8 mouse cellular contexts compared by ENCODE assay signal in genomic region chr2:106973332-106973958, GRCm38 (mm10). TPM values are rescaled to one million over a fixed set of nuclear protein-coding genes. Genes with fewer than 3 reads are reported as not detected.
DNase-seq lines count a peak whose midpoint lies in the region; ATAC-seq and TF ChIP-seq lines count a peak whose summit lies in the region.

No protein-coding gene starts in this region.

- peak; percentile 27 for DNase-seq in lung, embryonic 14.5 days
- no peak for DNase-seq in lung, adult 18-20 months
- peak; percentile 22 for DNase-seq in embryonic facial prominence, embryonic 10.5 days (ENCODE audit: low spot score)
- no peak for DNase-seq in hindbrain, postnatal 0 days (ENCODE audit: low spot score)
- DNase-seq in urinary bladder, adult 18-20 months (ENCODE audit: low spot score in 2 of 2), result no peak
- no peak for DNase-seq in embryo, embryonic 10 days (ENCODE audit: low spot score)
- DNase-seq in left cerebral cortex, postnatal 10 days (ENCODE audit: extremely low spot score in 1 of 2, low spot score in 2 of 2), result no peak

- H3ac ChIP-seq in myocyte (ENCODE audit: control insufficient read depth, insufficient read length), result peak overlapping the region; percentile 33

- H3K79me2 ChIP-seq in myocyte (ENCODE audit: control insufficient read depth, insufficient read depth), result peaks cover 54% of the 10 kb centered on the region

- H3K36me3 ChIP-seq in lung, embryonic 14.5 days (ENCODE audit: insufficient read depth), result peaks cover 6% of the 10 kb centered on the region; the same call in 1 of the 2 replicates
- peaks cover 19% of the 10 kb centered on the region for H3K36me3 ChIP-seq in embryonic facial prominence, embryonic 10.5 days (replicated peaks)
- no peaks in the 10 kb centered on the region for H3K36me3 ChIP-seq in hindbrain, postnatal 0 days (ENCODE audit: insufficient read depth, low read length)
- H3K36me3 ChIP-seq in myocyte (ENCODE audit: control insufficient read depth, insufficient read depth), result peaks cover 15% of the 10 kb centered on the region

- H3K9me3 ChIP-seq in lung, embryonic 14.5 days (ENCODE audit: low read depth, low read length), result no peaks in the 10 kb centered on the region
- H3K9me3 ChIP-seq in embryonic facial prominence, embryonic 10.5 days, result no peaks in the 10 kb centered on the region
- no peaks in the 10 kb centered on the region for H3K9me3 ChIP-seq in hindbrain, postnatal 0 days (ENCODE audit: low read length)

- 0 out of 2 replicates have a peak overlapping the region, but pooled peaks have one; percentile 59 for H3K27ac ChIP-seq in lung, embryonic 14.5 days (ENCODE audit: low read depth)
- peak overlapping the region; percentile 95 for H3K27ac ChIP-seq in embryonic facial prominence, embryonic 10.5 days (replicated peaks)
- no peak overlapping the region; the same call in 1 of the 2 replicates for H3K27ac ChIP-seq in hindbrain, postnatal 0 days

- intact Hi-C loops in left cerebral cortex, postnatal 10 days (cut with DNase I), result loop anchor here (10.0 kb wide), 1 partner anchor 321 kb away; the partner anchor contains the start of gene Kcna4

- H3K4me3 ChIP-seq in lung, embryonic 14.5 days (ENCODE audit: low read depth, low read length), result peak overlapping the region; percentile 74
- peak overlapping the region; percentile 73 for H3K4me3 ChIP-seq in embryonic facial prominence, embryonic 10.5 days
- peak overlapping the region; percentile 80 for H3K4me3 ChIP-seq in hindbrain, postnatal 0 days (ENCODE audit: low read length)
- H3K4me3 ChIP-seq in myocyte, result peak overlapping the region; percentile 93

- no peak for TF ChIP-seq POLR2A in myocyte (IDR thresholded peaks at IDR 0.05; ENCODE audit: insufficient read length, low read depth)

- H3K4me2 ChIP-seq in lung, embryonic 14.5 days, result peak overlapping the region; percentile 66
- peak overlapping the region; percentile 66 for H3K4me2 ChIP-seq in hindbrain, postnatal 0 days (ENCODE audit: low read depth, low read length)
- peak overlapping the region; percentile 84 for H3K4me2 ChIP-seq in myocyte (ENCODE audit: low read depth)

- H3K27me3 ChIP-seq in lung, embryonic 14.5 days (ENCODE audit: insufficient read depth, low read length), result no peaks in the 10 kb centered on the region
- no peaks in the 10 kb centered on the region for H3K27me3 ChIP-seq in embryonic facial prominence, embryonic 10.5 days (replicated peaks; ENCODE audit: low read depth, poor library complexity, severe bottlenecking)
- H3K27me3 ChIP-seq in hindbrain, postnatal 0 days (ENCODE audit: insufficient read depth, low read length), result no peaks in the 10 kb centered on the region
- no peaks in the 10 kb centered on the region for H3K27me3 ChIP-seq in myocyte (ENCODE audit: control insufficient read depth, insufficient read depth, insufficient read length)

- H3K9ac ChIP-seq in lung, embryonic 14.5 days, result peak overlapping the region; percentile 92
- peak overlapping the region; percentile 97 for H3K9ac ChIP-seq in hindbrain, postnatal 0 days (replicated peaks; ENCODE audit: low read length)

- ATAC-seq in lung, embryonic 14.5 days (ENCODE audit: insufficient read depth), result peak; percentile 16; the same call in 1 of the 2 replicates
- ATAC-seq in hindbrain, postnatal 0 days, result no peak

- 59% methylated on average over 17 of the region's 17 CpGs for WGBS in lung, embryonic 14.5 days
- 63% methylated on average over 17 of the region's 17 CpGs for WGBS in embryonic facial prominence, embryonic 10.5 days
- 68% methylated on average over 17 of the region's 17 CpGs for WGBS in hindbrain, postnatal 0 days

- 0 out of 2 replicates have a peak, but pooled peaks cover 6% of the 10 kb centered on the region for H3K4me1 ChIP-seq in lung, embryonic 14.5 days (ENCODE audit: insufficient read depth)
- peaks cover 13% of the 10 kb centered on the region for H3K4me1 ChIP-seq in embryonic facial prominence, embryonic 10.5 days
- peaks cover 5% of the 10 kb centered on the region; the same call in 1 of the 2 replicates for H3K4me1 ChIP-seq in hindbrain, postnatal 0 days (ENCODE audit: insufficient read depth, low read length)

- no peak for TF ChIP-seq CTCF in lung, embryonic 14.5 days (IDR thresholded peaks at IDR 0.05; ENCODE audit: low read depth)
- TF ChIP-seq CTCF in hindbrain, postnatal 0 days (IDR thresholded peaks at IDR 0.05; ENCODE audit: low read depth), result no peak

TF ChIP-seq in myocyte, 11 proteins besides CTCF, POLR2A, EP300 and RAD21:
- TF ChIP-seq POLR2AphosphoS2 (IDR thresholded peaks at IDR 0.05; ENCODE audit: insufficient read length, low read depth), result no peak
- no peak for TF ChIP-seq TCF3 (IDR thresholded peaks at IDR 0.05; ENCODE audit: insufficient read length, low read depth)
- TF ChIP-seq MAX (IDR thresholded peaks at IDR 0.05; ENCODE audit: low read depth), result no peak
- TF ChIP-seq MYOG (IDR thresholded peaks at IDR 0.05; ENCODE audit: control insufficient read depth in 1 of 3, insufficient read depth in 1 of 3, insufficient read length in 2 of 3, low read depth in 2 of 3), result no peak
- no peak for TF ChIP-seq E2F4 (IDR thresholded peaks at IDR 0.05; ENCODE audit: insufficient read depth)
- TF ChIP-seq SRF (IDR thresholded peaks at IDR 0.05; ENCODE audit: control insufficient read depth, insufficient read length, low read depth), result no peak
- no peak for TF ChIP-seq USF1 (IDR thresholded peaks at IDR 0.05; ENCODE audit: low read depth)
- no peak for TF ChIP-seq REST (IDR thresholded peaks at IDR 0.05; ENCODE audit: insufficient read depth, insufficient read length)
- TF ChIP-seq TCF12 (IDR thresholded peaks at IDR 0.05; ENCODE audit: insufficient read depth, poor library complexity, severe bottlenecking), result no peak
- no peak for TF ChIP-seq CEBPB (IDR thresholded peaks at IDR 0.05; ENCODE audit: insufficient read depth, poor library complexity, severe bottlenecking)
- no peak for TF ChIP-seq MYOD1 (IDR thresholded peaks at IDR 0.05; ENCODE audit: control insufficient read depth in 1 of 3, insufficient read length in 2 of 3, low read depth in 2 of 3)

RNA-seq across cellular contexts. Expression of gene Arl14ep, which starts 0.8 kb away (rescaled TPM):
- 44.8 and 48.3 TPM in 2 replicates for polyA plus RNA-seq in lung, embryonic 14.5 days (2014; fragmentation: Nextera tagmentation; extraction: Ambion mirVana)
- polyA plus RNA-seq in embryonic facial prominence, embryonic 10.5 days (2016; fragmentation: Nextera tagmentation; extraction: Ambion mirVana), result 53.7 and 57.8 TPM in 2 replicates
- 26.5 and 32.8 TPM in 2 replicates for total RNA-seq in hindbrain, postnatal 0 days (2014; rRNA removed)
- 27.4 and 28.3 TPM in 2 replicates for polyA plus RNA-seq in hindbrain, postnatal 0 days (2015; fragmentation: Nextera tagmentation; extraction: Ambion mirVana)
- polyA plus RNA-seq in myocyte (2012; fragmentation: generic; extraction: Trizol), result 25.7 TPM
- 10 to 100 TPM; 40.5 to 40.8 TPM for total RNA-seq in left cerebral cortex, postnatal 10 days (2021)

Comparison
In these comparisons a context has a peak if more than half of its experiments do, and no peak if none do; other contexts are left out.
1. DNase-seq: peak in lung, embryonic 14.5 days (single experiment) and embryonic facial prominence, embryonic 10.5 days (single experiment); none in lung, adult 18-20 months (0 of 2), hindbrain, postnatal 0 days (single experiment), urinary bladder, adult 18-20 months (0 of 2), embryo, embryonic 10 days (single experiment) and left cerebral cortex, postnatal 10 days (0 of 2).
2. Peak in every context shown above with its lines, with median percentiles within 50 percentile points of each other: H3K4me2 ChIP-seq and H3K4me3 ChIP-seq.